Mouse (Mus musculus) spleen, postnatal 4 days (tissue): ENCODE measurements around the gene Hypk.

Experiments used
- DNase-seq, 2 experiments: peaks; one replicate each; pipeline ENCODE4 v3.0.0; 2022; ENCODE audit warnings: low spot score in 2 of 2

Gene Hypk

GRCm38 (mm10) chr2:121505942-121506882 lies 53.1 kb downstream of the Hypk start, which contains the start of the genes Mfap1a and Wdr76:
Gene Mfap1a, minus strand, starts transcription at chr2:121506665.
Gene Wdr76, plus strand, starts transcription at chr2:121506723.
- peak; percentile 84 to 90 for DNase-seq

- DNase-seq, result no peak
These were observed 54.3 kb downstream of the Hypk start for GRCm38 (mm10) chr2:121507173-121507950.

- no peak for DNase-seq
These were observed 54.9 kb downstream of the Hypk start for GRCm38 (mm10) chr2:121507951-121508330.
